Mouse (Mus musculus) forebrain, embryonic 12.5 days (tissue): ENCODE measurements around the gene Tap2. TPM values are rescaled to one million over a fixed set of nuclear protein-coding genes. Genes with fewer than 3 reads are reported as not detected.

ENCODE experiments used
- ATAC-seq: fragments of 200-750 bp; cut with Nextera tagmentation; 2 replicates; pipeline ENCODE4 v1.8.0; 2017; ENCODE audit warnings: moderate TSS enrichment; ENCODE audit not compliant: low FRiP score
- H3K27ac ChIP-seq: fragments of 300-500 bp; sonication (generic); 2 replicates; pipeline ENCODE4 v1.5.1; 2016; ENCODE audit warnings: mild to moderate bottlenecking
- H3K27me3 ChIP-seq: fragments of 300-500 bp; sonication (generic); 2 replicates; pipeline ENCODE4 v1.6.1; 2016; ENCODE audit warnings: mild to moderate bottlenecking
- H3K36me3 ChIP-seq: fragments of 300-500 bp; sonication (generic); replicated peaks from 2 replicates; pipeline ENCODE4 v1.6.1; 2016; ENCODE audit warnings: mild to moderate bottlenecking
- H3K4me1 ChIP-seq: fragments of 300-500 bp; sonication (generic); 2 replicates; pipeline ENCODE4 v1.6.1; 2016
- H3K4me2 ChIP-seq: fragments of 300-500 bp; sonication (generic); 2 replicates; pipeline ENCODE4 v1.6.1; 2016; ENCODE audit warnings: mild to moderate bottlenecking, moderate library complexity
- H3K4me3 ChIP-seq: fragments of 300-500 bp; sonication (generic); replicated peaks from 2 replicates; pipeline ENCODE4 v1.5.1; 2016; ENCODE audit warnings: mild to moderate bottlenecking
- H3K9ac ChIP-seq: fragments of 300-500 bp; sonication (generic); 2 replicates; pipeline ENCODE4 v1.6.1; 2016; ENCODE audit warnings: mild to moderate bottlenecking
- H3K9me3 ChIP-seq: fragments of 300-500 bp; sonication (generic); 2 replicates; pipeline ENCODE4 v1.6.1; 2016
- WGBS: fragments of 180-500 bp; shearing (Covaris S2); methylation state at CpG from one replicate; pipeline ENCODE4 v1.1.7; 2016; 5-methylcytosine and 5-hydroxymethylcytosine counted together
- polyA plus RNA-seq: library from polyadenylated mRNA; unstranded; fragments of >200 nt; fragmentation: Nextera tagmentation; extraction: Ambion mirVana; gene quantifications from 2 replicates; pipeline ENCODE4 v1.2.1, GENCODE M21; 2016

The Tap2 gene
- polyA plus RNA-seq, 1 experiment from 2014 or later, result 0.47 TPM

DNA sequence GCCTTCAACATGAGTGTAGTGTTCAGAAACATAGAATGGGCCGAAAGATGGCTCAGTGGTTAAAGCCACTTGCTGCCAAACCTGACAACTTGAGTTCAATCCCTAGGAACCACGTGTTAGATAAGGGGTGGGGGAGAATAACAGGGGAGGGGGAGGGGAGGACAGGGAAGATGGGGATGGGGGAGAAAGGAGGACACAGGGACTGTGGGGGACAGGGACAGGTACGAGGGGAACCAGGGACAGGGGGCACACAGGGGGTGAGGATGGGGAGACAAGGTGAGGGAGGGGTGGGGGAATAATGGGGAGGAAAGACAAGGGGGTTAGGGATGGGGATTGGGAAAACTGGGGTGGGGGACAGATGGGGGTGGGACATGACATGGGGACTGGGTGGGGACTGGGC is 37.0 kb downstream of the Tap2 start:
- H3K27ac ChIP-seq, result no peak overlapping the region
- WGBS, result 72% methylated on average over 3 of the region's 3 CpGs
- no peaks in the 10 kb centered on the region for H3K9me3 ChIP-seq
- no peaks in the 10 kb centered on the region for H3K4me1 ChIP-seq
- H3K36me3 ChIP-seq, result no peaks in the 10 kb centered on the region
- no peak overlapping the region for H3K9ac ChIP-seq
- ATAC-seq, result no peak
- H3K4me2 ChIP-seq, result no peak overlapping the region
- H3K4me3 ChIP-seq, result no peak overlapping the region
- 0 out of 2 replicates have a peak, but pooled peaks cover 6% of the 10 kb centered on the region for H3K27me3 ChIP-seq

DNA sequence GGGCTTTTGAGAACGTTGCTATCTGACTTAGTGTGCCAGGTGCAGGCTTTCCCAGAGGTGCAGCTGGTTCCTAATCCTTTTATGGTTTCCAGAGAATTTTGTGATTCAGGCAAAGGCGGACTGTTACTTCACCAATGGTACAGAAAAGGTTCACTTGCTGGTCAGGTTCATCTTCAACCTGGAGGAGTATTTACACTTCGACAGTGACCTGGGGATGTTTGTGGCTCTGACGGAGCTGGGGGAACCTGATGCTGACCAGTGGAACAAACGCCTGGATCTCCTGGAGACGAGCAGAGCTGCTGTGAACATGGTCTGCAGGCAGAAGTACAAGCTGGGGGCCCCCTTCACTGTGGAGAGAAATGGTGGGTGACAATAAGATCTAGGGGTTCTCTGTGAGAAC is 37.6 kb downstream of the Tap2 start:
- H3K27me3 ChIP-seq, result 0 out of 2 replicates have a peak, but pooled peaks cover 6% of the 10 kb centered on the region
- H3K27ac ChIP-seq, result no peak overlapping the region
- no peaks in the 10 kb centered on the region for H3K36me3 ChIP-seq
- no peaks in the 10 kb centered on the region for H3K9me3 ChIP-seq
- ATAC-seq, result no peak
- no peak overlapping the region for H3K9ac ChIP-seq
- WGBS, result 81% methylated on average over 6 of the region's 6 CpGs
- no peak overlapping the region for H3K4me3 ChIP-seq
- H3K4me1 ChIP-seq, result no peaks in the 10 kb centered on the region
- H3K4me2 ChIP-seq, result no peak overlapping the region

DNA sequence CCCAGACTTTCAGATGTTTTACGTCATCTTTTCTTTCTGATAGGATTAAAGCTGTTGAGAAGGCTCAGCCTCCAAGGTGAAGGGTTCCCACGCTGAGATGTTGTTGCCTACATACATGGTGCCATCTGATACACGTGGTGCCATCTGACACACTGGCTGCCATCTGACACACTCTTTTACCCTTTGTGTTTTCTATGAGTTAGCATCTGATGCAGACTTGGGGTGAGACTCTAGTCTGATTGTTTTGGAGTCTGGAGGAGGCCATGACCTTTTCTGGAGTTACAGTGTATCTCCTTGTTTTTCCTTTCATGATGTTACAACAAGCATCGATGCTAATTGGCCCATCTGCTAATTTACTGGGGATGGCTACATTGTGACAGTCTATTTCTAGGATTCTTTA is 41.3 kb downstream of the Tap2 start:
- H3K27ac ChIP-seq, result no peak overlapping the region
- WGBS, result 75% methylated on average over 4 of the region's 4 CpGs
- no peaks in the 10 kb centered on the region for H3K9me3 ChIP-seq
- H3K36me3 ChIP-seq, result no peaks in the 10 kb centered on the region
- no peak overlapping the region for H3K4me2 ChIP-seq
- no peak for ATAC-seq
- 0 out of 2 replicates have a peak, but pooled peaks cover 10% of the 10 kb centered on the region for H3K27me3 ChIP-seq
- H3K4me1 ChIP-seq, result no peaks in the 10 kb centered on the region
- H3K4me3 ChIP-seq, result no peak overlapping the region
- H3K9ac ChIP-seq, result no peak overlapping the region

DNA sequence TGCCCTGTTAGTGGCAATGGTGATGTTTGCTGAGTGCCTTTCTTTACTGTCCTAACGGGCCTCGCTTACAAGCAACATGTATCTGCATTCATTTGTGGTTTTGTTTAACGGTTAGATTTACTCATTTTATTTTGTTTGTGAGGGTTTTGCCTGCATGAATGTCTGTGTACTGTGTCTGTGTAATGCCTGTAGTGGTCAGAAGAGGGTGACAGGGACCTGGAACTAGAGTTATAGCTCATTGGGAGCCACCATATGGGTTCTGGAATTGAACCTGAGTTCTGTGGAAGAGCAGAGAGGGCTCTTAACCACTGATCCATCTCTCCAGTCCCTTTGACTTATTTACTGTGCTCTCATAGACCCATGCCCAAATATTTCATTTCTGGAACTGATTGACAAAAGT is 43.7 kb downstream of the Tap2 start:
- H3K27ac ChIP-seq, result no peak overlapping the region

DNA sequence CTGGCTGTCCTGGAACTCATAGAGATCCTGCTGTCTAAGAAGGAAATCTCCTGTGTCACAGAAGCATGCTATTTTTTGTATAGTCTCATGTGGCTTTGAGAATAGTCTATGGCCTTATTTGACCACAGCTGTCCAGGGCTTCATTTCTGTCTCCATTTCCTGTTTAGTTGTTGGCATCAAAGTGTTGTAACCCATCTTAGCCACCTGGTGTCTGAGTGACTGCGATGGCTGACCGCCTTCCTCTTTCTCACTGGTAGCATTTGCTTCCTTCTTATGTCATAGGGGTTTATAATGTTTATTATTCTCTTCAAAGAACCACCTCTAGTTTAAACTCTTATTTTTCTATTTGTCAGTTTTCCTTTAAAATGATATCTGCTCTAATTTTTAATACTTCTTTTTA is 45.4 kb downstream of the Tap2 start:
- H3K4me3 ChIP-seq, result no peak overlapping the region
- 0 out of 2 replicates have a peak, but pooled peaks cover 9% of the 10 kb centered on the region for H3K27me3 ChIP-seq
- WGBS, result 69% methylated on average over 2 of the region's 2 CpGs
- H3K9ac ChIP-seq, result no peak overlapping the region
- no peak for ATAC-seq
- no peak overlapping the region for H3K4me2 ChIP-seq
- H3K27ac ChIP-seq, result no peak overlapping the region
- H3K9me3 ChIP-seq, result no peaks in the 10 kb centered on the region
- H3K36me3 ChIP-seq, result no peaks in the 10 kb centered on the region
- no peaks in the 10 kb centered on the region for H3K4me1 ChIP-seq

More for the DNA sequence above, 43.7 kb downstream of the Tap2 start:
- Histone ChIP-seq H3K4me1 (no peaks in the 10 kb centered on the region), H3K4me2 (no peak overlapping the region), H3K9me3 (no peaks in the 10 kb centered on the region), H3K27me3 (0 out of 2 replicates have a peak, but pooled peaks cover 10% of the 10 kb centered on the region), H3K36me3 (no peaks in the 10 kb centered on the region), H3K9ac (no peak overlapping the region), H3K4me3 (no peak overlapping the region)
- ATAC-seq, result no peak
- WGBS, result 91% methylated on average over 3 of the region's 3 CpGs

DNA sequence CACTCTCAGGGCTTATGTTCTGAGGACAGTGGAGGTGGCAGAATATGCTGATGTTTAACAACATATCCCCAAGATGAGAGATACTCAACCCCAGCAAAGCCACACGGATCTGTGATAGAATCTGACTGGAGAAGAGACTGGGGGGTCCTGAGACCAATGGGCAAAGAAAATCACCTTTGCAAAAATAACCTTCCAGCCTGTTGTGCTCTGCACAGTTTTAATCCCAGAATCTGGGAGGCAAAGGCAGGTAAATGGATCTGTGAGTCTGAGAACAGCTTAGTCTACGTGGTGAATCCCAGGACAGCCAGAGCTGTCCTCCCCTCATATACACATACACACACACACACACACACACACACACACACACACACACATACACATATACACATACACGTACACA is 46.0 kb downstream of the Tap2 start:
- no peak for ATAC-seq
- Histone ChIP-seq H3K36me3 (no peaks in the 10 kb centered on the region), H3K4me2 (no peak overlapping the region), H3K27ac (no peak overlapping the region), H3K9ac (no peak overlapping the region), H3K9me3 (no peaks in the 10 kb centered on the region), H3K27me3 (0 out of 2 replicates have a peak, but pooled peaks cover 5% of the 10 kb centered on the region), H3K4me3 (no peak overlapping the region), H3K4me1 (no peaks in the 10 kb centered on the region)
- WGBS, result 39% methylated on average over 3 of the region's 3 CpGs

DNA sequence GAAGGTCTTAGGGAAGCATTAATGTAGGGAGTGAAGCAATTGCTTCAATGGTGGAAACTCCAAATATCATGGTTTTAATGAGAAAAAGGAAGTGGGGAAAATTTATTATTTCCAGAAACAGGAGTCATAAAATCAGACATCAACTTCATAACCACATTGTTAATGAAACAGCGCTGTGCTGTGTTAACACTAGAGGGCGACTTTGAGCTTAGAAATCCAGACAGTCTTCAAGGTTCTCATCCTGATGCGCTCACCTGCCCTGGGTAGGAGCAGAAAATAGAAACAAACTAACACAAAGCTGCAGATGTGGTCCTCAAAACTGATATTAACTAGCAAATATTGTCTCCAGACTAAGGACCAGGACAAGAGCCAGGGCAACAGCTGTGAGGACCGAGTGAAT is 46.6 kb downstream of the Tap2 start:
- Histone ChIP-seq H3K4me1 (no peaks in the 10 kb centered on the region), H3K27me3 (0 out of 2 replicates have a peak, but pooled peaks cover 5% of the 10 kb centered on the region), H3K9me3 (no peaks in the 10 kb centered on the region), H3K36me3 (no peaks in the 10 kb centered on the region), H3K27ac (no peak overlapping the region), H3K9ac (no peak overlapping the region), H3K4me3 (no peak overlapping the region), H3K4me2 (no peak overlapping the region)
- no peak for ATAC-seq
- 22% methylated on average over 4 of the region's 4 CpGs for WGBS

DNA sequence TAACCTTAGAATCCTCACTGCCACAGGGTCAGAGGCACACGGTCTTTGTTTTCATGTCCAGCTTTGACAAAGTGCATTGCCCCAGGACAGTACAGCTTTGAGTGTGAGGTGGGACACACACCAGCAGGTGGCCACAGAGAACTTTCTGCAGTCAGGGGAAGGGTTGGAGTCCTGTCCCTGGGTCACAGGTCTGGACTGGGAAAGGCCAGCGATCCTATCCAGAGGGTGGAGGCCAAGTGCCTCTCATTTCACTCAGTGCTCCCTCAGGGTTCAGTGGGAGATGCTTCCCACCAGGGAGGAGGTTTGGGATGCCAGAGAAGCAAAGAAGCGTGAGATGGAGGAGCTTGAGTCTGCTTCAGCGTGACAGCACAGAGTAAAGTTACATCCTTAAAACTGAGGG is 48.3 kb downstream of the Tap2 start:
- Histone ChIP-seq H3K4me1 (no peaks in the 10 kb centered on the region), H3K4me2 (no peak overlapping the region), H3K27ac (no peak overlapping the region), H3K9ac (no peak overlapping the region), H3K4me3 (no peak overlapping the region), H3K27me3 (0 out of 2 replicates have a peak, but pooled peaks cover 8% of the 10 kb centered on the region), H3K9me3 (no peaks in the 10 kb centered on the region), H3K36me3 (no peaks in the 10 kb centered on the region)
- no peak for ATAC-seq
- 51% methylated on average over 4 of the region's 4 CpGs for WGBS

DNA sequence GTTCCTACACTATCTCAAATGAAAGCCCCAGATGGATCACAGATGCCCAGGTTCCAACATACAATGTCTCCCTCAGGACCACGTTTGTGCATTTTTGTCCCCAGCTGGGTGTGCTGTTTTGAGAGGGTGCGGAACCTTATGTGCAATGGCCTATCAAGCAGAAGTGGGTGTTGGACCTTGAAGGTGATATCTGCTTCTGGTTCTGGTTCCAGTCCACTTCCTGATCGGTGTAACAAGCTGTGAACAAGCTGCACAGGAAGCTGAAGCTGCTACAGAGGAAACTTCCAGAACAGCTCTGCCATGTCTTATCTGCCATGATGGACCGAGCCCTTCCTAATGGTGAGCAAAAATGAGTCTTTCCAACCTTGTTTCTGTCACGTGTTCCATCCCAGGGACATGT is 53.2 kb downstream of the Tap2 start:
- no peaks in the 10 kb centered on the region for H3K4me1 ChIP-seq
- 81% methylated on average over 5 of the region's 5 CpGs for WGBS
- no peak overlapping the region for H3K4me3 ChIP-seq
- H3K36me3 ChIP-seq, result no peaks in the 10 kb centered on the region
- ATAC-seq, result no peak
- no peak overlapping the region for H3K9ac ChIP-seq
- H3K27me3 ChIP-seq, result peaks cover 13% of the 10 kb centered on the region; the same call in 1 of the 2 replicates
- H3K4me2 ChIP-seq, result no peak overlapping the region
- H3K9me3 ChIP-seq, result no peaks in the 10 kb centered on the region
- H3K27ac ChIP-seq, result no peak overlapping the region

DNA sequence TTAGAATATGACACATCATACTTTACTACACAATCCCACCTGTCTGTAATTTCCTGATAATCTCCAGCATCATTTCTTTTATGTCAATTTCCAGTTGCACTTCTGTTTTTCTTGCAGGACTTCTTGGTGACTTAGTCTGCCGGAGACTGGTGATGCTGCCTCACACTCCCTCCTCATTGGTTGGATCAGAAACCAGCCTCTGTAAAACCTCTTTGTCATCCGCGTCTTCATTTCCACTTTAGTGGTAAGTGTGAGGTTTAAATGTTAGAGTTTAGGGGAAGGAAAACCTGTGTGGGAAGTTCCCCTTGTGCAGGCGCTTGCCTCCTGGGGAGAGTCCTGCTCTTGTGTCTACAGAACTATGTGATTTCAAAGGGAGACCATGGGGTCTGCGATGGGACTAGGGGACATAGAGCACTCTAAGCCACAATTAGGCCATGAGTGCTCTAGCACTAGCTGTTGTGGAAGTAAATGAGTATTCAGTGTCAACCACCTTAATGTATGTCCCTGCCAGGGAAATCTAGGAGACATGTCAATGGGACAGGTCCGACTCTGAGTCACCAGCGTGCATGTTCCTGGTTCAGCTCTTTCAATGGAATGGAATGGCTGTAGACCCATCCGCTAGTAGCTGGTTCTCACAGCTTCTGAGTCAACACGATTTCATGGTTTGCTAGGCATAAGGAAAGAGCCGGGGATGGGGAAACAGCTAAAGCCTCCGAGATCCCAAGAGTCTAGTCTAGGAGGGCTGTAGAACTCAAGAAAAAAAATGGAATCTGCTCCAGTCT is 54.5 kb downstream of the Tap2 start, which contains the start of gene H2-Ab1:
Gene H2-Ab1, plus strand, starts transcription at position 96 of the 782 bp plus-strand sequence.
- Histone ChIP-seq H3K9ac (no peak within 1 kb of the TSS), H3K36me3 (no peaks in the 10 kb centered on the region), H3K27me3 (peaks cover 24% of the 10 kb centered on the region; the same call in 1 of the 2 replicates), H3K9me3 (no peaks in the 10 kb centered on the region), H3K27ac (no peak within 1 kb of the TSS), H3K4me1 (no peaks in the 10 kb centered on the region), H3K4me2 (no peak within 1 kb of the TSS), H3K4me3 (no peak within 1 kb of the TSS)
- ATAC-seq, result no peak
- WGBS, result 73% methylated on average over 11 of the region's 11 CpGs

DNA sequence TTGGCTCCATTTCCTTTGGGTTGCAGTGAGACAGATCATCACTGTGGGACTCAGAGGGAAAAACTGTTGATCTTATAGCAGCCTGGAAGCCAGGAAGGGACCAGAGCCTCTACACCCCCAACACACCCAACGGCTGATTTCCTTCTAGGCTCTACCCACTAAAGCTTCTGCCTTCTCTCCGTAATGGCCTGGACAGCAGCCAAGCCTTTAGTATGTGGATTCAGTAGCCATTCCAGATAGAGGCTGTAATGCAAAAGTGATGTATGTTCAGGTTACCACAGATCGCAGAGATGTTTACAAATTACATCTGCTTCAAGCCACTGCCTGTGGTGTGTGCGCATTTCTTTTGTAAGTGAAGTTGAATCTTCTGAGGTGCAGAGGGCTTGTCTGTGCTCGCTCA is 57.2 kb downstream of the Tap2 start:
- Histone ChIP-seq H3K9me3 (no peaks in the 10 kb centered on the region), H3K4me1 (peaks cover 20% of the 10 kb centered on the region), H3K9ac (no peak overlapping the region), H3K36me3 (no peaks in the 10 kb centered on the region), H3K4me3 (no peak overlapping the region), H3K4me2 (no peak overlapping the region), H3K27me3 (peaks cover 48% of the 10 kb centered on the region), H3K27ac (no peak overlapping the region)
- ATAC-seq, result no peak
- WGBS, result 86% methylated on average over 5 of the region's 5 CpGs

DNA sequence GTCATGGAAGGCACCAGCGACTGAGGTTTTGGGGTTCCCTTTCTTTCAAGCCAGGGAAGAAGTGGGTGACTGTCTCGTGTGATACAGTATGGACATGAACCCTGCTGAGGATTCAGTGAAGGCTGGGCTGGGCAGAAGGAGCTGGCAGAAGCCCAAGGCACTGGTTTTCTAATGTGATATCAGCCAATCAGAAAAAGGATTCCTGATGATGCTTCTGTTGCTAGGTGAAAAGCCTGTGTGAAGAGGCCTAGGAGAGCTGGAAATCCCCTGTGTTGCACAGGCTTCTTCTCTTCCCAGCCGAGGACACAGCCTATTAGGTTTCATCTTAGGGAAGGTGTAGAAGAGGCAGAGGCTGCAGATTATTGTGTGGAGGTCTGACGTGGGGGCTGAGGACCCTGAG is 58.2 kb downstream of the Tap2 start:
- ATAC-seq, result peak; percentile 70
- H3K36me3 ChIP-seq, result no peaks in the 10 kb centered on the region
- no peak overlapping the region for H3K9ac ChIP-seq
- peaks cover 52% of the 10 kb centered on the region for H3K27me3 ChIP-seq
- H3K4me3 ChIP-seq, result no peak overlapping the region
- no peaks in the 10 kb centered on the region for H3K9me3 ChIP-seq
- no peak overlapping the region for H3K27ac ChIP-seq
- peaks cover 20% of the 10 kb centered on the region for H3K4me1 ChIP-seq
- H3K4me2 ChIP-seq, result no peak overlapping the region
- 37% methylated on average over 4 of the region's 4 CpGs for WGBS

DNA sequence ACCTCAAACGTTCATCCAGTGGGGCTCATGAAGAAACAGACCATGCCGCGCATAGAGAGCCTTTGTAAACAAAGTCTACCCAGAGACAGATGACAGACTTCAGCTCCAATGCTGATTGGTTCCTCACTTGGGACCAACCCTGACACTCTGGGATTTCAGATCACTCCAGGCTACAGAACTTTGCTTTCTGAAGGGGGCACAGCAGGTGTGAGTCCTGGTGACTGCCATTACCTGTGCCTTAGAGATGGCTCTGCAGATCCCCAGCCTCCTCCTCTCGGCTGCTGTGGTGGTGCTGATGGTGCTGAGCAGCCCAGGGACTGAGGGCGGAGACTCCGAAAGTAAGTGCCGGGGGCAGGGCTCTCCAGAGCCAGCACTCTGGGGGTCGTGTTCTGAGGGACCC is 59.7 kb downstream of the Tap2 start:
- WGBS, result under 1% methylated on average over 8 of the region's 8 CpGs
- peak overlapping the region; percentile 39; the same call in 1 of the 2 replicates for H3K9ac ChIP-seq
- ATAC-seq, result peak; percentile 74

More for the DNA sequence above, 59.7 kb downstream of the Tap2 start:
- no peaks in the 10 kb centered on the region for H3K9me3 ChIP-seq
- H3K4me3 ChIP-seq, result peak overlapping the region; percentile 53
- no peak overlapping the region for H3K27ac ChIP-seq
- H3K27me3 ChIP-seq, result peaks cover 60% of the 10 kb centered on the region
- peak overlapping the region; percentile 93 for H3K4me2 ChIP-seq
- H3K4me1 ChIP-seq, result peaks cover 20% of the 10 kb centered on the region
- H3K36me3 ChIP-seq, result no peaks in the 10 kb centered on the region
